Mouse (Mus musculus) subcutaneous adipose tissue, adult 2 months (tissue): ENCODE results near the gene Plekhg4. TPM values are rescaled to one million over a fixed set of nuclear protein-coding genes. Genes with fewer than 3 reads are reported as not detected.

Experiments used
- polyA plus RNA-seq: library from polyadenylated mRNA; depleted of rRNA; stranded (reverse); fragments of >200 nt; gene quantifications from 2 replicates; pipeline ENCODE4 v1.2.3, GENCODE M21; 2012; ENCODE audit warnings: low replicate concordance; rRNA removed

Plekhg4 gene
- polyA plus RNA-seq = 0.76 and 1.2 TPM in 2 replicates

DNA sequence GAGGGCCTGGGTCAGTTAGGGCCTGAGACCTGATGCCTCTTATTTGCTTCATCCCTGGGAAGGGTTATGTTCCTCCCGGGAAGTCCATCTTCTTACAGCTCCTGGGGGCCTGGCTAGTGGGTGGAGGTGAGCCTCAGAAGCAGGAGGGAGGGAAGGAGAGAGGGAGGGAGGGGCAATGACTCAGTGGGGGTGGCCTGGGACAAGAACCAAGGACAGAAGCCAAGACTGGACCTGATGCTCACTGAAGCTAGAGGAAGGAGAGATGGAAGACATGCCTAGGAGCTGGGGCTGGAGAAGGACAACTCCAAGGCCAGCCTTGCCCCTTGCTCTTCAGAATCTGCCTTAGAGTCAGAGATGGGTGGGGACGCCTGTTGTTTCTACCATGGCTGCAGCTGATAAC is at the start of gene Plekhg4:
Gene Plekhg4 (plus strand): TSS at position 243 of the 400 bp plus-strand sequence.

DNA sequence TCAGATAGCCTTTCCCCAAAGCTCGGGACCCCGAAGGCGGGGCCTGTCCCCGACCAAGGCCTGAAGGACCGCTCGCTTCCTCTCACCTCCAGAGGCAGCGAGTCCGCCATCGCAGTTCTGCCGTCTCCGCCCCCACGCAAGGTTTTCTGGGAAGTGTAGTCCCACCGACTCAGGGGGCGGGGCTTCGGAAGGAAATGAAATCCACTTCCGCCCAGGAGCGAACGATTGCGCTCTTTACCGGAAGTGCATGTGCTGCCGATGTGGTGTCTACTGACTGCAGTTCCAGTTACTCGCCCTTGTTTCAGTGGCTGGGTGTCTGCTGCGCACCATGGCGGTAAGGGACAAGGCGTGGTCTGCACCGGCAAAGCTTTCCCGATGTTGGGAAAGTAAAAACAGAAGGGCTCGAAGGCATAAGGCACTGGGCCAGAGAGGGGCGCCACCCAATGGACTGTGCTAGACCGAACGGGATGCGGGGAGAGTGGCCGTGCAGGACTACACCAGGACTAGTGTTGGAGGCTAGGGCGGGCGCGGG is 46.9 kb upstream of the Plekhg4 start, which contains the start of the genes Lrrc29 and Tmem208:
Gene Lrrc29 (minus strand): TSS at position 138 of the 532 bp plus-strand sequence.
Gene Tmem208 (plus strand): TSS at position 214 of the 532 bp plus-strand sequence.

DNA sequence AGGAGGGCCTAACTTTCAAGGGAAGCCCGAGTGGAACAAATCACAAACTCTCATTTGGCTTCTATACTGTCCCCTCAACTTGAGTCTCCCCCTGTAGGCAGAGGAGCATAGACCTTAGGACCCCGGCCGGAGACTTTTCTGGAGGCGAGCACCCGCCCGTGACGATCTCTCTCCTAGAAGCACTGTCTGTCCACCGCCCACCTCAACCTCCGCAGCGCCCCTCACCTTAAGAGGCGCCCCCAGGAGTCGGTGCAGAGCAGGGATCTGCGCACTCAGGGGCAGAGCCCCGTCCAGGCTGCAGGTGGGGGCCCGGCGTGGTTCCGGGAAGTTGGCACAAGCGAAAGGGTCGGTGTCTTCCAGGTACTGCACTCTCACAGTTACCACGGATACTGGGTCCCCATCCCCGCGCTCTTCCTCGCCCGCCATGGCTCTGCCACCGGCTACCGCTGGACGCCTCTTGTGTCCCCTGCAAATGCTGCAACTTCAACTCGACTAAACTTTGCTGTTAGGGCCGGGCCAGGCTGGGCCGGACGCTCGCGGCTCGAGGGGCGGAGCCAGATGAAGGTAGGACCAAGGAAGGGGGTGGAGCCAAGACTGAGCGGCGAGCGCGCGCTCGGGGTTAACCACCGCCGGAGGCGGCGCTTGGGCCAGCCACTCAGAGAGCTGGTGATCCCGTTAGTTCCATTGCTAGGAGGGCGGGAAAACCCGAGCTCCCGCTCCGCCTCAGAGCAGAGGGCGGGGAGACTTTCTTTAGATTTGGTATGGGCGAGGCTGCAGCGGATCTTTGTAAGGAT is 25.4 kb upstream of the Plekhg4 start, which contains the start of gene Fhod1:
Gene Fhod1 (minus strand): TSS at position 526 of the 794 bp plus-strand sequence.

DNA sequence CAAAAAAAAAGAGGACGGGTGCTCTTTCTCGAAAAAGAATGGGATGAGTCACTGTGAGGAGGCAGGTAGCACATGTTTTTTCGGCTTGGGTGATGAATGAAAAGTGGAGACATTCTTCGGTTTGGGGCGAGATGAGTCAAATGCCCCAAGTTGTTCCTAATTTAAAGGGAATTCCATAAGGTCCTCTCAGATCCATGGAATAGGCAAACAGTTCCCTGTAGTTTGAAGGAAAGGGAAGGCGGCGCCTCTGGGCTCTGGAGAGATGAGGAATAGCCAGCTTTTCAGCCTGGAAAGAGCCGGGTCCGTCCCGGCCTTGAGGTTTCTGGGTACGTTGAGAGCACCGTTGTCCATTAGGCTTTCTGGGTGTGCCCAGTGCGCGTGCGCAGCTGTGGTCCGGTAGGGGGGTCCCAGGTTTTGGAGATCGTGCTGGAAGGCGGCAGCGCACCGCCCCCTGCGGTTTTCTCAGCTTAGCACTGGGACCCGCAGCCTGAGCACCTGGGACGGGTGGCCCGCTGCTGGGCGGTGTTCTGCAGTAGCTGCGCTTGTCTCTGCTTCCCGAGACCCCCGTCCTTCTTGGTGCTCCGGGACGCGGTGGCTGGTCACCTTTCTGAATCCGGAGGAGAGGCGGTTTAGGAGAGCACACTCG is 24.5 kb upstream of the Plekhg4 start, which contains the start of gene Slc9a5:
Gene Slc9a5 (plus strand): TSS at position 394 of the 646 bp plus-strand sequence.

DNA sequence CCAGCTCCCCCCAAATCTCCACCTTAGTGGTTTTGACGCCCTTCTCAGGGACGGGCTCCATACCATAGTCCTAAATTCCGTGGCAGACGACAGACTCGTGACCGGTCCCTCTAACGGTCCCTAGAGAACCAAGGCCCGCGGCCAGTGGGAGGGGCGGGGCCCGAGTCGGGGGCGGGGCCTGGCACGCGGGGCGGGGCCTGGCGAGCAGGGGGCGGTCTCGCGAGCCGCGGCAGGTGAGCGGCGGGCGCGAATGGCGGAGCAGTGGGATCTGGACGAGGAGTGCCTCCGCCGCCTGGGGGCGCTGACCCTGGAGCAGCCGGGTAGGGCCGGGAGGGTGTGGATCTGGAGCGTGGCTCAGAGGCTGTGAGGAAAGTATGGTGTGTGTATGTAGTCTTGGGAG is 40.3 kb downstream of the Plekhg4 start, which contains the start of the genes Kctd19 and Lrrc36:
Gene Kctd19 (minus strand): TSS at position 112 of the 400 bp plus-strand sequence.
Gene Lrrc36 (plus strand): TSS at position 181 of the 400 bp plus-strand sequence.

Other genes starting within 250 kb of the Plekhg4 start
- gene Ces4a, start 241.5 kb upstream of the Plekhg4 start, polyA plus RNA-seq = 0.16 and 0.36 TPM in 2 replicates
- 7.8 and 11.2 TPM in 2 replicates for gene Cbfb, start 202.6 kb upstream of the Plekhg4 start, polyA plus RNA-seq
- 28.2 and 29.9 TPM in 2 replicates for gene D230025D16Rik, start 148.1 kb upstream of the Plekhg4 start, polyA plus RNA-seq
- gene B3gnt9, start 118.1 kb upstream of the Plekhg4 start, polyA plus RNA-seq = 13.4 and 50.4 TPM in 2 replicates
- 12.2 and 22.8 TPM in 2 replicates for gene Tradd, start 108.7 kb upstream of the Plekhg4 start, polyA plus RNA-seq
- gene Fbxl8, start 108.6 kb upstream of the Plekhg4 start, polyA plus RNA-seq = 12.3 and 13.4 TPM in 2 replicates
- 5.2 and 7.1 TPM in 2 replicates for gene Hsf4, start 103.5 kb upstream of the Plekhg4 start, polyA plus RNA-seq
- 6.3 and 25.9 TPM in 2 replicates for gene Nol3, start 97.1 kb upstream of the Plekhg4 start, polyA plus RNA-seq
- 3.5 and 7.2 TPM in 2 replicates for gene 4931428F04Rik, start 83.4 kb upstream of the Plekhg4 start, polyA plus RNA-seq
- gene Exoc3l, start 77.2 kb upstream of the Plekhg4 start, polyA plus RNA-seq = 15.9 and 22.9 TPM in 2 replicates
- gene E2f4, start 75.6 kb upstream of the Plekhg4 start, polyA plus RNA-seq = 90.1 and 142 TPM in 2 replicates
- 24.6 and 26.8 TPM in 2 replicates for gene Elmo3, start 67.7 kb upstream of the Plekhg4 start, polyA plus RNA-seq
- gene Lrrc29, start 47.0 kb upstream of the Plekhg4 start, polyA plus RNA-seq = 7.1 and 10.5 TPM in 2 replicates
- gene Tmem208, start 46.9 kb upstream of the Plekhg4 start, polyA plus RNA-seq = 93.5 and 101 TPM in 2 replicates
- 30.4 and 43.5 TPM in 2 replicates for gene Fhod1, start 25.3 kb upstream of the Plekhg4 start, polyA plus RNA-seq
- 6.8 and 9.4 TPM in 2 replicates for gene Slc9a5, start 24.4 kb upstream of the Plekhg4 start, polyA plus RNA-seq
- gene Kctd19, start 40.2 kb downstream of the Plekhg4 start, polyA plus RNA-seq = 0.26 and 1.1 TPM in 2 replicates
- gene Lrrc36, start 40.3 kb downstream of the Plekhg4 start, polyA plus RNA-seq = 3.0 and 4.1 TPM in 2 replicates
- 171 and 479 TPM in 2 replicates for gene Tppp3, start 98.3 kb downstream of the Plekhg4 start, polyA plus RNA-seq
- 51.5 and 98.0 TPM in 2 replicates for gene Zdhhc1, start 123.6 kb downstream of the Plekhg4 start, polyA plus RNA-seq
- gene Hsd11b2, start 145.5 kb downstream of the Plekhg4 start, polyA plus RNA-seq = 3.3 and 572 TPM in 2 replicates
- gene Atp6v0d1, start 192.8 kb downstream of the Plekhg4 start, polyA plus RNA-seq = 150 and 241 TPM in 2 replicates
- 34.4 and 43.4 TPM in 2 replicates for gene Ripor1, start 232.0 kb downstream of the Plekhg4 start, polyA plus RNA-seq